Mouse (Mus musculus) heart, adult 8-10 months (tissue): ENCODE measurements around the gene Treml4. TPM values are rescaled to one million over a fixed set of nuclear protein-coding genes. Genes with fewer than 3 reads are reported as not detected.
"Not testable (repeated sequence)": the region's sequence is repeated elsewhere in the genome, so short reads cannot be mapped to it uniquely, and the experiment has no call there.

Experiments used
- DNase-seq: peaks from one replicate; pipeline ENCODE4 v3.0.0; 2022; ENCODE audit warnings: low spot score
- total RNA-seq, 4 experiments: library from RNA; stranded (reverse); gene quantifications; 2 replicates each; pipeline ENCODE4 v1.2.4; 2022

Treml4 gene
- total RNA-seq, 4 experiments from 2014 or later, result 0.17 to 0.19 TPM; not detected in 2

- peak; percentile 64 for DNase-seq
These were observed 10.8 kb downstream of the Treml4 start for GRCm38 (mm10) chr17:48274885-48275284.

GRCm38 (mm10) chr17:48275736-48276135 lies 11.6 kb downstream of the Treml4 start:
- no peak for DNase-seq

- DNase-seq, result no peak
These were observed 14.3 kb downstream of the Treml4 start for GRCm38 (mm10) chr17:48278381-48278780.

GRCm38 (mm10) chr17:48279002-48279401 lies 14.9 kb downstream of the Treml4 start:
- no peak for DNase-seq

DNA sequence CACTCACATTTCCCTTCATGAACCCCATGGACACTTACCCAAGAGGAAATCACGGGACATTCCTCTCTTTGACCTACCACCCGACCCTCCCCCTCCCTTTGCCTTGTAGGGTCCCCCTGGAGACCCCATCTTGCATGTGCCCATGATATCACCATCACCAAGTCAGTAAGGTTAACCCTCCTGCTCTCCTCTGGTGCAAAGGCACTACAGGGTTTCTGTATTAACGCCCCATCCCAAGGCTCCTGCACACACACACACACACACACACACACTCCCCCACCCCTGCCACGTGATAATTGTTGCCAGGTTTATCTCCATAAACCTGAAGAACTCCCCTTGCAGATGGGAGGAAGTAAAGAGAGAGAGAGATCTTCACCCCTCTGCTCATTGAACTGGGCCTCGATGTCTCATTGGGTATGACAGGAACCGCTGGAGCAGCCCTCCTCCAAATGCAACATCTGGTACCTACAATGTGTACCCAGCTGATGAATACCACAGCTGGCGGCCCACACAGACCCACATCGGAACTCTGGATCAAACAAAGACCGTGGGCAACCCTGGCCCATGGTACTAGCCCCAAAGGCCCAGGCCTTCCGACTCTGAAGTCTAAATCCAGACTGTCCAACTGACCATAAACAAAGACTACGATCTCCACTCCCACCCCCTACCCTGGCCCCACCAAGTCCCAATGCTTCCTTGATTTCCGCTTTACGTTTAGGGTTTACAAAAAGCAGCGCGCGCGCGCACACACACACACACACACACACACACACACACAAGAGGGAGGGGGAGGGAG lies 17.0 kb downstream of the Treml4 start:
- DNase-seq, result no peak

- DNase-seq, result no peak
These were observed 17.6 kb downstream of the Treml4 start for GRCm38 (mm10) chr17:48281739-48282085.

DNA sequence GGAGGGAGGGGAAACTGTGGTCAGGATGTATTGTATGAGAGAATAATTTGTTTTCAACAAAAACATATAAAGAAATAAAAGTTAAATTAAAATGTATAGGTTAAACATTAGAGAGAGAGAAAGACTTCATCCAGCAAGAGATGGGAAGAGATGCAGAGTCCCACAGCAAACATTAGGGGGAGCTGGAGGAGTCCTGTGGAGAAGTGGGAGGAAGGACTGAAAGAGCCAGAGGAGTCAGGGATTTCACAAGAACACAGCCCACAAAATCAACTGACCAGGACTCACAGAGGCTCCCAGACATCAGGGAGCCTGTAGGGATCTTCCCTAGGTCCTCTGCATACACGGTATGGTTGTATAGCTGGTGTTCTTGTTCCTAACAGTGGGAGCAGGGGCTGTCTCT lies 22.7 kb downstream of the Treml4 start:
- DNase-seq, result no peak

GRCm38 (mm10) chr17:48287276-48287675 lies 23.2 kb downstream of the Treml4 start:
- no peak for DNase-seq

- no peak for DNase-seq
These were observed 29.6 kb downstream of the Treml4 start for GRCm38 (mm10) chr17:48293500-48294194.

DNA sequence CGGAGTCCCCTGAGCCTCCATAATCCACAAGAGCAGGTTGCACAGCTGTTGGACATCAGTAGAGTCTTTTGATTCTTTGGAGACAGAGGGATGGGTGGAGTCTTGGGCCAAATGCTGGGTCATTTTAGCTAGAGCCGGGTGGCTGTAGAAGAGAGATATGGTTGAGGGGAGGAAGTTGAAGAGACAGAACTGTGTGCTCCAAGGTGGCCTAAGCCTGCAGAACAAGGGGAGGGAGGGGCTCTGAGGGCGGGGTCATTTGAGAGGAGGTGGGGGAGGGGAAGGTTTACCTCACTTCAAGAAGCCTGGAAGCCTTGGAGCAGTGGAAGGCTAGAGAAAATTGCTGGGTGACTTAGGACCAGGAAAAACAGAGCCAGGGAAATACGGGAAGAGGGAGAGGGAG lies 35.1 kb downstream of the Treml4 start, which contains the start of gene Treml2:
Gene Treml2 (plus strand): TSS at position 296 of the 400 bp plus-strand sequence.
- no peak for DNase-seq

DNA sequence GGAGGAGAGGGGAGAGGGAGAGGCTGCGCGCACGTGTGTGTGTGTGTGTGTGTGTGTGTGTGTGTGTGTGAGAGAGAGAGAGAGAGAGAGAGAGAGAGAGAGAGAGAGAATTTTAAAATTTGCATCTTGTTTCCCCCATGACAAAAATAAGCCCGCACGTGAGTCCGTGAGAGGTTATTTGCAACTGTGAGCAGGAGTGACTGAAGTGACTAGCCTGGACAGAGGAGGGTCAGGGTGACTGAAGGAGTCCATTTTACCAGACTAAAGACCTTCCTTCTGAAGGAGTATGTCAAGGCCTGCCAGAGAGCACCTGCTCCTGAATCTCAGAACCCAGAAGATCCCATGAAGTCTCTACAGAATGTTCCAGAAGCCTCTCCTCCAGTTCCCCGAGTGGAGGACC lies 35.7 kb downstream of the Treml4 start:
- DNase-seq, result no peak

- no peak for DNase-seq
These were observed 36.1 kb downstream of the Treml4 start for GRCm38 (mm10) chr17:48300199-48300598.

- DNase-seq, result no peak
These were observed 36.8 kb downstream of the Treml4 start for GRCm38 (mm10) chr17:48300861-48301260.

GRCm38 (mm10) chr17:48301792-48302191 lies 37.7 kb downstream of the Treml4 start:
- no peak for DNase-seq

GRCm38 (mm10) chr17:48312124-48312523 lies 48.0 kb downstream of the Treml4 start:
- DNase-seq, result no peak

GRCm38 (mm10) chr17:48315905-48316579 lies 51.9 kb downstream of the Treml4 start, which contains the start of gene B430306N03Rik:
Gene B430306N03Rik, plus strand, starts transcription at chr17:48316141.
- not testable (repeated sequence) for DNase-seq

DNA sequence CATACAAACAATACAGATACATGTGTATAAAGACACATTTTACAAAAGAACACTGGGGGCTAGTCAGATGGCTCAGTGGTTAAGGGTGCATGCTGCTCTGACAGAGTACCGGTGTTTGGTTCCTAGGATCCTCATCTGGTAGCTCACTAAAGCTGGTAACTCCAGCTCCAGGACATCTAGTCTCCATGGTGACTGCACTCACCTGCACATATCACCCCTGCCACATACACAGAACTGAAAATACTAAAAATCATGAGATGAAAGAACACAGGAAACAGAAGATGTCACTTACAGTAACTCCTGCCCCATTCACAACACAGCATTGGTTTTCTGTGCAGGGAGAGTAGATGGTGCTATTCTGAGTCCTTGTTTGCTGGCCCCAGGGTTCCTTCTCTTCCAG lies 54.6 kb downstream of the Treml4 start:
- DNase-seq, result no peak

GRCm38 (mm10) chr17:48321279-48321678 lies 57.2 kb downstream of the Treml4 start:
- DNase-seq, result no peak

DNA sequence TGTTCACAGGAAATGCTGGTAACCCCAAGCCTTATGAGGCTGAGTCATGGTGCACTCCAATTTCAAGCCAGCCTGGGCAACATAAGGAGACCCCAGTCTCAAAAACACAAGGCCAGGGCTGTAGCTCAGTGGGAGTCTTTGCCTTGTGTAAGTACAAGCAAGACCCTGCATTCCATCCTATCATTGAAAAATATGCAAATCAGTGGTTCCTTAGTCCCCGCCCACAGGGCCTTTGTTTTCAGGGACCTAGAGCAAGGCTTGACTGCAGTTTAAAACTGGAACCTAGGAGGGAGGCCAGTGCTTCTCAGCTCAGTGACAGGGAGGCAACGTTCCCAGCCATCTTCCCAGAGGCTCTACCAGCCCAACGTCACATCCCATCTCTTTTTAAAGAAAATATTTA lies 59.1 kb downstream of the Treml4 start:
- no peak for DNase-seq

DNA sequence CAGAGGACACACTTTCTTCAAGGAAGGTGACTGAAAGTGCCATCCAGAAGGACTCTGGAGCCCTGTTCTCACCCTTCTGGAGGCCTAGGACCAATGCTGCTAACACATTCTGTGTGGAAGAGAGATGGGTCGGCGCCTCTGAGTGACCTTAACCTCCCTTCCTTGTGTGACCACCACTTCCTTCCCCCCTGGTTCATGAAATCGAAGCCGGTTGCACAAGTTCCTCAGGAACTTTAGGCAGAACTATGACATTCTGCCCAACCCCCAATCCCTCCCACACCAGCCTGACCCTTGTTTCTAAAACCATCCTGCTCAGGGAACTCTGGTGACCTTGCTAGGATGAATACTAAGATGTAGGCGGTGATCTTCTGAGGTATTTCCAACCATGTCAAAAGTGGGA lies 60.2 kb downstream of the Treml4 start:
- DNase-seq, result no peak
